Mouse (Mus musculus) midbrain, embryonic 15.5 days (tissue): ENCODE data around the gene Coro7. TPM values are rescaled to one million over a fixed set of nuclear protein-coding genes. Genes with fewer than 3 reads are reported as not detected.

Experiments
- ATAC-seq: fragments of 200-750 bp; cut with Nextera tagmentation; replicated peaks from 2 replicates; pipeline ENCODE4 v1.8.0; 2017; ENCODE audit warnings: moderate TSS enrichment
- H3K27ac ChIP-seq: fragments of 300-500 bp; sonication (generic); 2 replicates; pipeline ENCODE4 v1.5.1; 2015; ENCODE audit warnings: mild to moderate bottlenecking, inconsistent platforms
- H3K27me3 ChIP-seq: fragments of 300-500 bp; sonication (generic); replicated peaks from 2 replicates; pipeline ENCODE4 v1.6.1; 2015; ENCODE audit warnings: inconsistent platforms
- H3K36me3 ChIP-seq: fragments of 300-500 bp; sonication (generic); replicated peaks from 2 replicates; pipeline ENCODE4 v1.6.1; 2015; ENCODE audit warnings: inconsistent platforms
- H3K4me1 ChIP-seq: fragments of 300-500 bp; sonication (generic); 2 replicates; pipeline ENCODE4 v1.6.1; 2015; ENCODE audit warnings: inconsistent platforms
- H3K4me2 ChIP-seq: fragments of 300-500 bp; sonication (generic); 2 replicates; pipeline ENCODE4 v1.6.1; 2015; ENCODE audit warnings: inconsistent platforms, mild to moderate bottlenecking, moderate library complexity
- H3K4me3 ChIP-seq: fragments of 300-500 bp; sonication (generic); 2 replicates; pipeline ENCODE4 v1.5.1; 2015; ENCODE audit warnings: mild to moderate bottlenecking, inconsistent platforms
- H3K9ac ChIP-seq: fragments of 300-500 bp; sonication (generic); 2 replicates; pipeline ENCODE4 v1.6.1; 2015; ENCODE audit warnings: mild to moderate bottlenecking, inconsistent platforms
- H3K9me3 ChIP-seq: fragments of 300-500 bp; sonication (generic); 2 replicates; pipeline ENCODE4 v1.6.1; 2016; ENCODE audit warnings: inconsistent platforms
- WGBS: fragments of 180-500 bp; shearing (Covaris S2); methylation state at CpG from one replicate; pipeline ENCODE4 v1.1.7; 2015; ENCODE audit warnings: mixed read lengths; 5-methylcytosine and 5-hydroxymethylcytosine counted together
- polyA plus RNA-seq: library from polyadenylated mRNA; unstranded; fragments of >200 nt; fragmentation: Nextera tagmentation; extraction: Ambion mirVana; gene quantifications from 2 replicates; pipeline ENCODE4 v1.2.1, GENCODE M21; 2015

Coro7 gene
- polyA plus RNA-seq, 1 experiment from 2014 or later = 33.2 TPM

GRCm38 (mm10) chr16:4595527-4595963 lies 84.0 kb downstream of the Coro7 start:
- ATAC-seq = peak; percentile 18

GRCm38 (mm10) chr16:4594814-4595526 lies 84.6 kb downstream of the Coro7 start:
- H3K27me3 ChIP-seq = no peaks in the 10 kb centered on the region
- ATAC-seq = peak; percentile 55
- no peaks in the 10 kb centered on the region for H3K9me3 ChIP-seq
- WGBS = under 1% methylated on average over 51 of the region's 52 CpGs
- H3K27ac ChIP-seq = peak overlapping the region; percentile 93
- peaks cover 60% of the 10 kb centered on the region for H3K4me1 ChIP-seq
- peak overlapping the region; percentile 91 for H3K4me2 ChIP-seq
- no peaks in the 10 kb centered on the region for H3K36me3 ChIP-seq
- peak overlapping the region; percentile 88 for H3K9ac ChIP-seq
- peak overlapping the region; percentile 88 for H3K4me3 ChIP-seq

More at GRCm38 (mm10) chr16:4595527-4595963, 84.0 kb downstream of the Coro7 start:
- Histone ChIP-seq H3K36me3 (no peaks in the 10 kb centered on the region), H3K9me3 (no peaks in the 10 kb centered on the region), H3K27ac (peak overlapping the region; percentile 93), H3K4me2 (peak overlapping the region; percentile 91), H3K4me1 (peaks cover 66% of the 10 kb centered on the region), H3K4me3 (peak overlapping the region; percentile 88), H3K9ac (peak overlapping the region; percentile 88), H3K27me3 (no peaks in the 10 kb centered on the region)
- WGBS = 1% methylated on average over 5 of the region's 5 CpGs

- peak within 1 kb of the TSS; percentile 88 for H3K9ac ChIP-seq
- H3K9me3 ChIP-seq = no peaks in the 10 kb centered on the region
- peaks cover 59% of the 10 kb centered on the region for H3K4me1 ChIP-seq
- WGBS = 0% methylated on average over 24 of the region's 74 CpGs
- H3K27ac ChIP-seq = peak within 1 kb of the TSS; percentile 93
- peak within 1 kb of the TSS; percentile 88 for H3K4me3 ChIP-seq
- H3K27me3 ChIP-seq = no peaks in the 10 kb centered on the region
- no peaks in the 10 kb centered on the region for H3K36me3 ChIP-seq
- peak; percentile 83 for ATAC-seq
- H3K4me2 ChIP-seq = peak within 1 kb of the TSS; percentile 91
These were observed 85.4 kb downstream of the Coro7 start, which contains the start of gene Glis2 for GRCm38 (mm10) chr16:4593971-4594813. Glis2 (plus strand) TSS chr16:4594713.

GRCm38 (mm10) chr16:4592909-4593875 lies 86.4 kb downstream of the Coro7 start:
- Histone ChIP-seq H3K36me3 (no peaks in the 10 kb centered on the region), H3K4me2 (peak overlapping the region; percentile 91), H3K27me3 (no peaks in the 10 kb centered on the region), H3K27ac (peak overlapping the region; percentile 93), H3K4me3 (peak overlapping the region; percentile 88), H3K9ac (peak overlapping the region; percentile 88), H3K9me3 (no peaks in the 10 kb centered on the region), H3K4me1 (peaks cover 49% of the 10 kb centered on the region)
- no peak for ATAC-seq
- WGBS = 11% methylated on average over 32 of the region's 32 CpGs

- no peak for ATAC-seq
- WGBS = 96% methylated on average over 9 of the region's 9 CpGs
- no peak overlapping the region for H3K4me3 ChIP-seq
- H3K9ac ChIP-seq = no peak overlapping the region
- H3K36me3 ChIP-seq = no peaks in the 10 kb centered on the region
- no peaks in the 10 kb centered on the region for H3K9me3 ChIP-seq
- H3K27me3 ChIP-seq = no peaks in the 10 kb centered on the region
- peaks cover 33% of the 10 kb centered on the region for H3K4me1 ChIP-seq
- no peak overlapping the region for H3K27ac ChIP-seq
- H3K4me2 ChIP-seq = no peak overlapping the region
These were observed 89.3 kb downstream of the Coro7 start for GRCm38 (mm10) chr16:4590236-4590635.

- Histone ChIP-seq H3K36me3 (no peaks in the 10 kb centered on the region), H3K4me2 (no peak overlapping the region), H3K27ac (peak overlapping the region; percentile 16; the same call in 1 of the 2 replicates), H3K4me1 (peaks cover 20% of the 10 kb centered on the region), H3K9me3 (no peaks in the 10 kb centered on the region), H3K27me3 (no peaks in the 10 kb centered on the region), H3K4me3 (no peak overlapping the region), H3K9ac (no peak overlapping the region)
- ATAC-seq = no peak
- WGBS = 47% methylated on average over 5 of the region's 5 CpGs
These were observed 91.9 kb downstream of the Coro7 start for GRCm38 (mm10) chr16:4587516-4588210.

GRCm38 (mm10) chr16:4586531-4587123 lies 93.0 kb downstream of the Coro7 start:
- Histone ChIP-seq H3K9ac (peak overlapping the region; percentile 53), H3K27me3 (no peaks in the 10 kb centered on the region), H3K36me3 (no peaks in the 10 kb centered on the region), H3K4me1 (peaks cover 13% of the 10 kb centered on the region), H3K27ac (peak overlapping the region; percentile 77), H3K9me3 (no peaks in the 10 kb centered on the region), H3K4me2 (peak overlapping the region; percentile 92), H3K4me3 (peak overlapping the region; percentile 62)
- ATAC-seq = peak; percentile 97
- under 1% methylated on average over 35 of the region's 43 CpGs for WGBS

- Histone ChIP-seq H3K36me3 (no peaks in the 10 kb centered on the region), H3K9ac (peak overlapping the region; percentile 53), H3K4me3 (peak overlapping the region; percentile 62), H3K27ac (peak overlapping the region; percentile 77), H3K9me3 (no peaks in the 10 kb centered on the region), H3K4me2 (peak overlapping the region; percentile 92), H3K4me1 (peaks cover 13% of the 10 kb centered on the region), H3K27me3 (no peaks in the 10 kb centered on the region)
- 9% methylated on average over 14 of the region's 14 CpGs for WGBS
- ATAC-seq = peak; percentile 55
These were observed 93.7 kb downstream of the Coro7 start for GRCm38 (mm10) chr16:4585642-4586530.

- Histone ChIP-seq H3K27ac (no peak overlapping the region), H3K36me3 (no peaks in the 10 kb centered on the region), H3K4me2 (no peak overlapping the region), H3K27me3 (no peaks in the 10 kb centered on the region), H3K4me1 (peaks cover 13% of the 10 kb centered on the region), H3K9me3 (no peaks in the 10 kb centered on the region), H3K4me3 (no peak overlapping the region), H3K9ac (no peak overlapping the region)
- no peak for ATAC-seq
- 78% methylated on average over 5 of the region's 5 CpGs for WGBS
These were observed 95.1 kb downstream of the Coro7 start for GRCm38 (mm10) chr16:4584438-4584837.

GRCm38 (mm10) chr16:4583807-4584206 lies 95.8 kb downstream of the Coro7 start:
- no peaks in the 10 kb centered on the region for H3K36me3 ChIP-seq
- H3K4me3 ChIP-seq = no peak overlapping the region
- H3K9ac ChIP-seq = no peak overlapping the region
- no peaks in the 10 kb centered on the region for H3K9me3 ChIP-seq
- no peak for ATAC-seq
- no peak overlapping the region for H3K27ac ChIP-seq
- H3K4me2 ChIP-seq = no peak overlapping the region
- H3K27me3 ChIP-seq = no peaks in the 10 kb centered on the region
- H3K4me1 ChIP-seq = peaks cover 13% of the 10 kb centered on the region
- WGBS = 93% methylated on average over 3 of the region's 3 CpGs
